Mouse (Mus musculus) B cell, adult 67 days (primary cell): ENCODE results near the gene Paqr7. TPM values are rescaled to one million over a fixed set of nuclear protein-coding genes. Genes with fewer than 3 reads are reported as not detected.

ENCODE experiments used
- total RNA-seq, 2 experiments: library from RNA; stranded (reverse); gene quantifications; 4 replicates each; pipeline ENCODE4 v1.2.4; 2023

Paqr7 gene
- total RNA-seq = 1 to 10 TPM; 2.0 to 3.4 TPM

GRCm38 (mm10) chr4:134496595-134497210, at the start of gene Paqr7:
Paqr7 (plus strand) TSS chr4:134496697.

DNA sequence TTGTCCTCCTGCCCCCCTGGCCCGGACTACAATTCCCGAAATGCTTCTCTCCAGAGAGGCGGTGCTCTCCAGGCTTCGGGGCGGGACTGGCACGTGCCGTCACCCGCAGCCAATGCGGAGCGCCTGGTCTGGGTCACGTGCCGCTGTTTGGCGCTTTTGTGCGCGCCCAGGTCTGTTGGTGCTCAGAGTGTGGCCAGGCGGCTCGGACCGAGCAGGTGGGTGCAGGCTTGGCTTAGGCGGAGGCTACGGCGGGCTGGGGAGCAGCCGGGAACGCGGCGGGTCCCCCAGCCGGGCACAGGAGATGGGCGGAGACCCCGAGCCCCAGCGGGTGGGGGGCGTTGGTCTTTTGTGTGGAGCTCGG, 28.3 kb upstream of the Paqr7 start, which contains the start of gene Stmn1:
Gene Stmn1, plus strand, starts transcription at position 106 of the 361 bp plus-strand sequence.

DNA sequence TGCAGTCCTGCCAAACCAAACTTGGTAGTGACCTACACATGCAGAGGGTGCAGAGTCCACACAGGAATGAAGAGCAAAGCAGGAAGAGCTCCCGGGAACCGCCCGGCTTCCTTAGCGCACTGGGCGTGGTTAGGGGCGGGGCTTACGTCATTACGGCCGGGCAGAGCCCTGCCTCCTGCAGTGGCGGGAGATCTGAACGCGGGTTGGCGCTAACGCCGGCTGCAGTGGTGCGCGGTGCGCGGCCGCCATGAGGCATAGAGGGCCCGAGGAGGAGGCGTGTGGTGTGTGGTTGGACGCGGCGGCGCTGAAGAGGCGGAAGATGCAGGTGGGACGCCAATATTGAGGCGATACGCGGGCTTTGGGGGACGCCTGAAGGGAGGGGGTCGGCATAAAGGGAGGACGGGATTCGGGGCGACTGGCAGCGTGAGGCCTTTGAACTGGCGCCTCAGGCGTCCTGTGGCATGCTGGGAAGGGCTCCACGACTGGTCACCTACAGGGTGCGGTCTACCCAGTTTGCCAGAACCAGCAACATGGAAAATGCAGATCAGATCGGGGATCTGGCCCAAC, 14.4 kb downstream of the Paqr7 start, which contains the start of gene Aunip:
Gene Aunip, plus strand, starts transcription at position 155 of the 567 bp plus-strand sequence.

DNA sequence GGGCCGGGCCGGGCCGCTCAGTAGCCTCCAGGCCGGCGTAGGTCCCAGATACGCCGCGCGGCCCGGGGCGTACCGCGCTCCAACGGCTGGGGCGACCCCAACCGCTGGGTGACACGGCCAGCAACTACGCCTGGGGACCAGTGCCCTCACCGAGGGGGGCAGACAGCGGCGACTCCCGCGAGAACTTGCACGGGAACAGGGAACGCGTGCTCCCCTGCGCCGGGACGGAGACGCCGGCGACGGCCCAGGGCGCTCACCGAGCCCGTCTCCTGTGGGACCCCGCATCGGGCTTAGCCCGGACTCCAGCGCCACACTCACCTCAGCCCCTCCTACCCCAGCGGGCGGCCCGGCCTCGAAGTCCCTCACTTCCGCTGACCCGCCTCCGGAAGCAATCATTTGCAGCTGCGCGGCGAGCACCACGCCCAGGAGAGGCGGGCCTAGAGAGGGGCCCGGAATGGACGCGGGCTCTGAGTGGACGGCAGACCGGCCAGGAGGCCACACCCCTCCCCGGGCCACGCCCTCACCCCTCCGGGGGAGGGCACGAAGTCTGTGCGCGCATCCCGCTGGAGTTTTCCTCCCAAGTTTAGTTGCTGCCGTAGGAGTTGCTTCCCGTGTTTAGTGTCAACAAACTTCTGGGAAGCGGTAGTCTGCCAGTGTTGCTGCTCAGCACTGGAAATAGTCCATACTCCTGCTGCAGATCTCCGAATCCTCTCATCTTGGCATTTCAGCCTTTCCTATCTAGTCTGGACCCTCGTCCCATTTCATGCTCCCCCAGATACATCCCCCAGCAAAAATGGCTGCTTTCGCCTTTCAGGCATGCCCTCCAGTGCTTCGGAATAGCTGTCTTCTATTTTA, 38.7 kb downstream of the Paqr7 start, which contains the start of gene Mtfr1l:
Gene Mtfr1l, minus strand, starts transcription at position 456 of the 855 bp plus-strand sequence.

GRCm38 (mm10) chr4:134551494-134552316, 55.2 kb downstream of the Paqr7 start, which contains the start of gene Selenon:
Selenon (minus strand) TSS chr4:134552166.

Other genes with a start within 250 kb of the Paqr7 start
- gene Gm30191, start 249.8 kb upstream of the Paqr7 start, total RNA-seq = not detected
- not detected for gene Grrp1, start 242.6 kb upstream of the Paqr7 start, total RNA-seq
- 10 to 100 TPM; 16.2 to 17.3 TPM for gene Pdik1l, start 208.8 kb upstream of the Paqr7 start, total RNA-seq
- gene Trim63, start 181.6 kb upstream of the Paqr7 start, total RNA-seq = not detected
- not detected for gene Slc30a2, start 153.5 kb upstream of the Paqr7 start, total RNA-seq
- gene Extl1, start 112.8 kb upstream of the Paqr7 start, total RNA-seq = 1 to 10 TPM; 1.0 to 2.5 TPM
- 1 to 10 TPM; 1.8 to 2.6 TPM for gene Pafah2, start 100.4 kb upstream of the Paqr7 start, total RNA-seq
- gene Stmn1, start 28.4 kb upstream of the Paqr7 start, total RNA-seq = 10 to 100 TPM; 37.9 to 39.5 TPM
- not detected for gene Aunip, start 14.3 kb downstream of the Paqr7 start, total RNA-seq
- gene Mtfr1l, start 38.7 kb downstream of the Paqr7 start, total RNA-seq = 10 to 100 TPM; 45.0 to 46.9 TPM
- gene Selenon, start 55.5 kb downstream of the Paqr7 start, total RNA-seq = under 1 TPM; 0.77 to 0.90 TPM
- gene Man1c1, start 207.6 kb downstream of the Paqr7 start, total RNA-seq = 1 to 10 TPM; 6.5 to 6.7 TPM